Mouse (Mus musculus): ENCODE data around the gene Pde4d.

DNA sequence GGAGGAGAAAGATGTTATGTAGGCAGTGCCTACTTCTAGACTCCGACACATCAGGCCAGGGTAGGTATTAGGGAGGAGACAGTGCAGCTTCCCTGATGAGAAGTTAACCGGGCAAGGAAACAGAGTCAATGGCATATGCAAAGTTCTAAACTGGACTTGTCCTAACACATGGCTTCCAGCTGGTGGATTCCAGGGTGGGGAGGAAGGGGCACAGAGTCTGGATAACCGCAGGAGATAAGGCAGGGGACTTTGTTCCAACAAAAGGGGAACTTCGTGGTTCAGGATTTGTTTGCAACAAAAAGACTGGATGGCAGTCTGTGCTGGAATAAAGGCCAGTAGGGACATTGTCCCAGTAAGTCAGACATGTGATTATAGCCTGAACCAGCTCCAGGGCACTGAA, 1042.1 kb downstream of the Pde4d start:
- no peak for TF ChIP-seq EP300 (IDR thresholded peaks at IDR 0.05; ENCODE audit: low read depth in 1 of 2, low read length in 2 of 2)
- TF ChIP-seq ZC3H11A (IDR thresholded peaks at IDR 0.05; ENCODE audit: low read depth, low read length) = no peak
- TF ChIP-seq KAT2A (conservative IDR thresholded peaks at IDR 0.05; ENCODE audit: low read depth, low read length) = no peak
- TF ChIP-seq ZKSCAN1 (IDR thresholded peaks at IDR 0.05; ENCODE audit: low read depth, low read length) = no peak
- TF ChIP-seq UBTF (IDR thresholded peaks at IDR 0.05; ENCODE audit: borderline replicate concordance, insufficient read depth, low read depth, low read length) = no peak
- no peak for TF ChIP-seq CTCF (IDR thresholded peaks at IDR 0.05 in 2 of 3, conservative IDR thresholded peaks at IDR 0.05 in 1 of 3; ENCODE audit: control insufficient read depth in 1 of 3, insufficient read depth in 1 of 3, low read depth in 2 of 3, low read length in 3 of 3, poor library complexity in 1 of 3, severe bottlenecking in 1 of 3)
- TF ChIP-seq RAD21 (IDR thresholded peaks at IDR 0.05; ENCODE audit: low read depth, low read length) = no peak
- TF ChIP-seq MAX (IDR thresholded peaks at IDR 0.05; ENCODE audit: low read length) = no peak
- TF ChIP-seq POLR2AphosphoS5 (IDR thresholded peaks at IDR 0.05; ENCODE audit: borderline replicate concordance, low read depth, low read length) = no peak
- TF ChIP-seq ZMIZ1 (IDR thresholded peaks at IDR 0.05; ENCODE audit: low read depth, low read length) = no peak
- TF ChIP-seq TAL1 (IDR thresholded peaks at IDR 0.05; ENCODE audit: low read length) = no peak

All from MEL (cell line).